Mouse (Mus musculus): ENCODE measurements around the gene Zc3h10. TPM values are rescaled to one million over a fixed set of nuclear protein-coding genes. Genes with fewer than 3 reads are reported as not detected.

Zc3h10 gene
- polyA plus RNA-seq, 2 experiments: 4.0 to 4.3 TPM

- ATAC-seq (ENCODE audit: insufficient read depth) (no peak), DNase-seq (ENCODE audit: low read depth in 3 of 3, low spot score in 3 of 3) (no peak)
- Histone ChIP-seq H3K4me3 (ENCODE audit: insufficient read depth in 1 of 2, low read depth in 2 of 2, low read length in 2 of 2) (no peak overlapping the region), H3K36me3 (replicated peaks; ENCODE audit: control insufficient read depth, insufficient read depth, low read depth) (no peaks in the 10 kb centered on the region), H3K9ac (replicated peaks) (no peak overlapping the region), H3K4me2 (ENCODE audit: low read depth) (no peak overlapping the region), H3K4me1 (replicated peaks; ENCODE audit: control insufficient read depth in 2 of 2, insufficient read depth in 2 of 2, low read length in 1 of 2) (peaks cover 10 to 20% of the 10 kb centered on the region in 2 experiments), H3K27ac (no peak overlapping the region), H3K9me3 (ENCODE audit: control insufficient read depth, low read length) (no peaks in the 10 kb centered on the region), H3K27me3 (ENCODE audit: control insufficient read depth, insufficient read depth, low read length) (no peaks in the 10 kb centered on the region)
- 61% methylated on average over 6 of the region's 6 CpGs for WGBS (ENCODE audit: insufficient replicate concordance)
- TF ChIP-seq CTCF (IDR thresholded peaks at IDR 0.05; ENCODE audit: low read depth): no peak
- no peak for TF ChIP-seq EP300 (IDR thresholded peaks at IDR 0.05; ENCODE audit: low read depth)
Measured at GRCm38 (mm10) chr10:128497134-128497737, 50.3 kb downstream of the Zc3h10 start.

GRCm38 (mm10) chr10:128496509-128497077, 51.0 kb downstream of the Zc3h10 start:
- no peak overlapping the region for H3K4me3 ChIP-seq (ENCODE audit: insufficient read depth in 1 of 2, low read depth in 2 of 2, low read length in 2 of 2)
- H3K4me1 ChIP-seq (replicated peaks; ENCODE audit: control insufficient read depth in 2 of 2, insufficient read depth in 2 of 2, low read length in 1 of 2): peaks cover 14 to 27% of the 10 kb centered on the region in 2 experiments
- WGBS (ENCODE audit: insufficient replicate concordance): 60% methylated on average over 6 of the region's 6 CpGs
- no peaks in the 10 kb centered on the region for H3K27me3 ChIP-seq (ENCODE audit: control insufficient read depth, insufficient read depth, low read length)
- no peak overlapping the region for H3K4me2 ChIP-seq (ENCODE audit: low read depth)
- no peak overlapping the region for H3K27ac ChIP-seq
- TF ChIP-seq CTCF (IDR thresholded peaks at IDR 0.05; ENCODE audit: low read depth) (no peak), EP300 (IDR thresholded peaks at IDR 0.05; ENCODE audit: low read depth) (no peak)
- DNase-seq (ENCODE audit: low read depth in 3 of 3, low spot score in 3 of 3) (no peak), ATAC-seq (ENCODE audit: insufficient read depth) (no peak)
- H3K36me3 ChIP-seq (replicated peaks; ENCODE audit: control insufficient read depth, insufficient read depth, low read depth): no peaks in the 10 kb centered on the region; the same call in none of the 2 replicates
- H3K9ac ChIP-seq (replicated peaks): no peak overlapping the region
- H3K9me3 ChIP-seq (ENCODE audit: control insufficient read depth, low read length): no peaks in the 10 kb centered on the region

DNA sequence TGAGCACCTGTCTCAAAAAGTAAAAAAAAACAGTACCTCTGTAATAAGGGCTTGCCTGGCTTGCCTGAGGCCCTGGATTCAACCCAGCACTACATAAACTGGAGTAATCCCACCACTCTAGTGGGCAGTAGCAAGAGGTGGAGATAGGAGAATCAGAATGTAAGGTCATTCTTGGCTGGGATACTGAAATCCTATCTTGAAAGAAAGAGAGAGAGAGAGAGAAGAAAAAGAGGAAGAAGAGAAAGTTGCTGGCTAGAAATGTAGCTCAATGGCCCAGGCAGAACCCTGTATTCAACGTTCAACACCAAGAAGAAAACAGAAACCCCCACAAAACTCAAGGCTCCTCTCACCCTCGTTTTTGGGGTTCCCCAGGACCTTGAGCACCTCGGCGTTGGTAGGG, 51.7 kb downstream of the Zc3h10 start:
- ATAC-seq (ENCODE audit: insufficient read depth) (no peak), DNase-seq (ENCODE audit: low read depth in 3 of 3, low spot score in 3 of 3) (no peak)
- Histone ChIP-seq H3K4me2 (ENCODE audit: low read depth) (no peak overlapping the region), H3K9me3 (ENCODE audit: control insufficient read depth, low read length) (no peaks in the 10 kb centered on the region), H3K36me3 (replicated peaks; ENCODE audit: control insufficient read depth, insufficient read depth, low read depth) (peaks cover 5% of the 10 kb centered on the region), H3K27me3 (ENCODE audit: control insufficient read depth, insufficient read depth, low read length) (no peaks in the 10 kb centered on the region), H3K9ac (replicated peaks) (no peak overlapping the region), H3K27ac (no peak overlapping the region), H3K4me3 (ENCODE audit: insufficient read depth in 1 of 2, low read depth in 2 of 2, low read length in 2 of 2) (no peak overlapping the region), H3K4me1 (replicated peaks; ENCODE audit: control insufficient read depth in 2 of 2, insufficient read depth in 2 of 2, low read length in 1 of 2) (peaks cover 16 to 33% of the 10 kb centered on the region in 2 experiments)
- WGBS (ENCODE audit: insufficient replicate concordance): 61% methylated on average over 4 of the region's 4 CpGs
- TF ChIP-seq CTCF (IDR thresholded peaks at IDR 0.05; ENCODE audit: low read depth) (no peak), EP300 (IDR thresholded peaks at IDR 0.05; ENCODE audit: low read depth) (no peak)

DNA sequence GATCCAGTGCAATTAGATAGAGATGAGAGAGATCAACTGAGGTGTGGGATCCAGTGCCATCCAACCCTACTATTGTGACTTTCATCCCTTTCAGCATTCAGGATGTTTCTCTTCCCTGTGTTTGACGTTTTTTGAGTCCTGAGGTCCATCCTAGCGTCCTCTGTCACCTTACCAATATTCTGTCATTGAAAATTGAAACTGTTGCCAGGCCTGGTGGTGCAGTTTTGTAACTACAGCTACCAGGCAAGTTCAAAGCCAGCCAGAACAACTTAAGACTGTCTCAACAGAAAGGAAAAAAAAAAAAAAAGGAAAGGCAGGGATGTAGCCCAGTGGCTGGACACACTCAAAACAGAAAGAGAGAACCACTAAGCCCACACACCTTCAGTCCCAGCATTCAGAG, 52.3 kb downstream of the Zc3h10 start:
- Histone ChIP-seq H3K9me3 (ENCODE audit: control insufficient read depth, low read length) (no peaks in the 10 kb centered on the region), H3K36me3 (replicated peaks; ENCODE audit: control insufficient read depth, insufficient read depth, low read depth) (peaks cover 10% of the 10 kb centered on the region), H3K4me3 (ENCODE audit: insufficient read depth in 1 of 2, low read depth in 2 of 2, low read length in 2 of 2) (peak overlapping the region; percentile 92 to 99; a peak in 3 of 4 replicates), H3K27ac (peak overlapping the region; percentile 88; the same call in 1 of the 2 replicates), H3K4me1 (replicated peaks; ENCODE audit: control insufficient read depth in 2 of 2, insufficient read depth in 2 of 2, low read length in 1 of 2) (peaks cover 16 to 33% of the 10 kb centered on the region in 2 experiments), H3K27me3 (ENCODE audit: control insufficient read depth, insufficient read depth, low read length) (no peaks in the 10 kb centered on the region), H3K4me2 (ENCODE audit: low read depth) (peak overlapping the region; percentile 68), H3K9ac (replicated peaks) (peak overlapping the region; percentile 96)
- ATAC-seq (ENCODE audit: insufficient read depth) (no peak), DNase-seq (ENCODE audit: low read depth in 3 of 3, low spot score in 3 of 3) (no peak)
- TF ChIP-seq EP300 (IDR thresholded peaks at IDR 0.05; ENCODE audit: low read depth) (no peak), CTCF (IDR thresholded peaks at IDR 0.05; ENCODE audit: low read depth) (no peak)
- 53% methylated on average over 2 of the region's 2 CpGs for WGBS (ENCODE audit: insufficient replicate concordance)

- Histone ChIP-seq H3K9ac (replicated peaks) (peak overlapping the region; percentile 96), H3K27ac (peak overlapping the region; percentile 88; the same call in 1 of the 2 replicates), H3K9me3 (ENCODE audit: control insufficient read depth, low read length) (no peaks in the 10 kb centered on the region), H3K4me2 (ENCODE audit: low read depth) (peak overlapping the region; percentile 68), H3K36me3 (replicated peaks; ENCODE audit: control insufficient read depth, insufficient read depth, low read depth) (peaks cover 16% of the 10 kb centered on the region), H3K4me3 (ENCODE audit: insufficient read depth in 1 of 2, low read depth in 2 of 2, low read length in 2 of 2) (peak overlapping the region; percentile 92 to 99), H3K27me3 (ENCODE audit: control insufficient read depth, insufficient read depth, low read length) (no peaks in the 10 kb centered on the region), H3K4me1 (replicated peaks; ENCODE audit: control insufficient read depth in 2 of 2, insufficient read depth in 2 of 2, low read length in 1 of 2) (peaks cover 16 to 30% of the 10 kb centered on the region in 2 experiments)
- no peak for DNase-seq (ENCODE audit: low read depth in 3 of 3, low spot score in 3 of 3)
- no peak for ATAC-seq (ENCODE audit: insufficient read depth)
- 34% methylated on average over 11 of the region's 11 CpGs for WGBS (ENCODE audit: insufficient replicate concordance)
- TF ChIP-seq CTCF (IDR thresholded peaks at IDR 0.05; ENCODE audit: low read depth): peak; percentile 21; the same call in 1 of the 2 replicates
- TF ChIP-seq EP300 (IDR thresholded peaks at IDR 0.05; ENCODE audit: low read depth): no peak
Measured at GRCm38 (mm10) chr10:128494667-128495245, 52.8 kb downstream of the Zc3h10 start.
